Mouse (Mus musculus): Measurements from ENCODE around the gene Ffar2.

DNA sequence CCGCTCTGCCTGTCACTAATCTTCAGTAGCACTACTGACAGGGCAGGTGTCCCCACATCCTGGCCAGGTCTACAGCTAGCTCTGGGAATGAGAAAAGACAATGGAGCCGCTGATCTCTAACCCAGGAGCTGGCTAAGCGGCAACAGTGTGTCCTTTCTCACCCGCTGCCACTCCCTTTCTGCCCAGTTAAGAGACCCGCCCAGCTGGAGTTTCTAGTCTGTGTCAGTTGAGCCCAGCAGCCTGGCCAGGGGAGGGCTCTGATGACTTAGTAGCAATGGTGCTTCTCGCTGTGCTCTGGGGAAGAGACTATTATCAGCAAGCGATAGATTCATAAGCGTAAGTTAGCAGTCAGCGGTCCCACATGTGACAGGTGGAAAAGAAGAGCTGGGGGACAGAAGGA, 54.3 kb downstream of the Ffar2 start:
- TF ChIP-seq CTCF (IDR thresholded peaks at IDR 0.05; ENCODE audit: low read depth, low read length) (no peak), TAL1 (conservative IDR thresholded peaks at IDR 0.05; ENCODE audit: low read depth, low read length) (no peak)
